Mouse (Mus musculus): ENCODE measurements around the gene Tbl1x. TPM values are rescaled to one million over a fixed set of nuclear protein-coding genes. Genes with fewer than 3 reads are reported as not detected.

Gene Tbl1x
- polyA plus RNA-seq, 1 experiment from 2014 or later, result 81.1 TPM

DNA sequence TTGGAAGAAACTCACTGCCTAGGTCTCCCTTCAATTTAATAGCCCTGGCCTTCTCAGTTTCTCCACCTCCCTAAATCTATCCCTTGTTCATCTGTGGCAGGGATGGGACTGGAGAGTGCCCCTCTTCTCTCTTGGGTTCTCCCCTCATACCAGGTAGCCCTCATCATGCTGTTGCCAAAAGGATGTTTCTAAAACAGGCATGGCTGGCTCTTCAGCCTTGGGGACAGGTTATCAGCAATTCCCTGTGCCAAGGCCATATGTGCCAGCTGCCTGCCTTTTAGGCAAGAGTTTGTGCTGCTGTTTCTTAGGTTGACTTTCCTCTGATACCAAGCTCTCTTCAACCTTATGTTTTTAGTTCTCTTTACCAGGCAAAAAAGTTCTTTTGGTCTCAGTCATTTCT lies 39.6 kb downstream of the Tbl1x start:
- Histone ChIP-seq H3K27ac (ENCODE audit: low read depth, low read length) (no peak overlapping the region), H3K4me2 (ENCODE audit: low read depth) (no peak overlapping the region), H3K4me1 (ENCODE audit: control insufficient read depth, insufficient read depth, low read length) (no peaks in the 10 kb centered on the region), H3K9ac (ENCODE audit: low read length) (no peak overlapping the region), H3K4me3 (ENCODE audit: low read depth, low read length) (no peak overlapping the region), H3K36me3 (ENCODE audit: control insufficient read depth, insufficient read depth, low read length) (no peaks in the 10 kb centered on the region), H3K27me3 (ENCODE audit: control insufficient read depth, insufficient read depth, low read length) (no peaks in the 10 kb centered on the region), H3K9me3 (ENCODE audit: control insufficient read depth, low read length) (no peaks in the 10 kb centered on the region)
- DNase-seq (ENCODE audit: low spot score) (no peak), ATAC-seq (ENCODE audit: insufficient read depth, low FRiP score, low TSS enrichment) (no peak)

DNA sequence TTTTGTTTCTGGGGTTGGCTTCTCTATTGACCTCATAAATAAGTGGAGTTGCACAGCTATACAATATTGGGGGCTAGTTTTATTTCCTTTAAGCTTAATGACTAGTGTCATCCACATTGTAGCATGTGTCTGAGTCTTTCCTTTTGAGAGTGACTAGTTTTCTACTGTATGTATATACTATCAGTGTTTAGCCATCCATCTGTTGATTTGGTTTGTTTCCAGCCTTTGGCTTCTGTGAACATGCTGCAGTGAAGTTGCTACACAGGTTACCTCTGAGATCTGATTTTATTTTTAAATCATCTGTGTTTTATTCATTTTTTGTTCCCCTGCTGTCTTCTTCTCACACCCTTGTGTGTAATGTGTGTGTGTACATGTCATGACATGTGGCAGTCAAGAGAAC lies 40.5 kb downstream of the Tbl1x start:
- no peaks in the 10 kb centered on the region for H3K4me1 ChIP-seq (ENCODE audit: control insufficient read depth, insufficient read depth, low read length)
- ATAC-seq (ENCODE audit: insufficient read depth, low FRiP score, low TSS enrichment) (no peak), DNase-seq (ENCODE audit: low spot score) (no peak)
- no peak overlapping the region for H3K4me3 ChIP-seq (ENCODE audit: low read depth, low read length)
- no peak overlapping the region for H3K27ac ChIP-seq (ENCODE audit: low read depth, low read length)
- H3K9me3 ChIP-seq (ENCODE audit: control insufficient read depth, low read length), result no peaks in the 10 kb centered on the region
- H3K36me3 ChIP-seq (ENCODE audit: control insufficient read depth, insufficient read depth, low read length), result no peaks in the 10 kb centered on the region
- no peak overlapping the region for H3K9ac ChIP-seq (ENCODE audit: low read length)
- H3K4me2 ChIP-seq (ENCODE audit: low read depth), result no peak overlapping the region
- H3K27me3 ChIP-seq (ENCODE audit: control insufficient read depth, insufficient read depth, low read length), result no peaks in the 10 kb centered on the region

DNA sequence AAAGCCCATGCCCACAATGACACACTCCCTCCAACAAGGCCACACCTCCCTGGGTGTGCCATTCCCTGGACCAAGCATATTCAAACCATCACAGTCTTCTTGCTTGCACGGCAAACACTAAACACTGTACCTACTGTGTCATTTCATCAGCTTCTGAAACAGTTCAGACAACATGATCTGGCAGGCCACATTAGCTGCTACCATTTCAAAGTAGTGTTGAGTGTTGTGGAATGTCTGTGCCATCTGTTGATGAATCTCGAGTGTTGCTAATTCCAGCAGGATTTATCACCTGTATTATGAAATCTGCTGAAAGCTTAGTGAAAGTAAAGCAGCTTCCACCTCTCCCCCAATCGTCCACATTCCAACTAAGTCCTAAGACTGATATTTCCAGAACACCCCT lies 41.3 kb downstream of the Tbl1x start:
- DNase-seq (ENCODE audit: low spot score) (no peak), ATAC-seq (ENCODE audit: insufficient read depth, low FRiP score, low TSS enrichment) (no peak)
- Histone ChIP-seq H3K9ac (ENCODE audit: low read length) (no peak overlapping the region), H3K4me3 (ENCODE audit: low read depth, low read length) (no peak overlapping the region), H3K36me3 (ENCODE audit: control insufficient read depth, insufficient read depth, low read length) (no peaks in the 10 kb centered on the region), H3K27me3 (ENCODE audit: control insufficient read depth, insufficient read depth, low read length) (no peaks in the 10 kb centered on the region), H3K9me3 (ENCODE audit: control insufficient read depth, low read length) (no peaks in the 10 kb centered on the region), H3K4me1 (ENCODE audit: control insufficient read depth, insufficient read depth, low read length) (no peaks in the 10 kb centered on the region), H3K27ac (ENCODE audit: low read depth, low read length) (no peak overlapping the region), H3K4me2 (ENCODE audit: low read depth) (no peak overlapping the region)
- 76% methylated on average over 3 of the region's 3 CpGs for WGBS

DNA sequence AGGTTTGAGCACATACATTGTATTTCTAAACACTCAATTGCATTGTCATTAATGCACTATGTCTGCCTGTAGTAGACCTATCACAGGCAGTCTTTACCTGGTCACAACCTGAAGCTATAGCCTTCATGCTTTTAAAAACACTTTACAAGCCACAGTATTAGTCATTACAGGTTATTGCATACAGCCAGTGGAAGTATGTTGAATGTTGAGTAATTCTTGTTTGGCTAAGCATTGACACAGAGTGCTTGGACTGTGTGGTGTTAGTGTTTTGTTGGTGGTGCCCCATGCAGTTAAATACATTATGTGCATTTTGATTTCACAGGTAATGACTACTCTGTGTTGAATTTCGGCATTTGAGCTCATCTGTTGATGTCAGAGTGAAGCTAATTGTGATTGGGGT lies 45.2 kb downstream of the Tbl1x start:
- no peak for DNase-seq (ENCODE audit: low spot score)
- no peak overlapping the region for H3K4me3 ChIP-seq (ENCODE audit: low read depth, low read length)
- no peaks in the 10 kb centered on the region for H3K36me3 ChIP-seq (ENCODE audit: control insufficient read depth, insufficient read depth, low read length)
- 56% methylated on average over 1 of the region's 1 CpGs for WGBS
- H3K27me3 ChIP-seq (ENCODE audit: control insufficient read depth, insufficient read depth, low read length), result no peaks in the 10 kb centered on the region
- H3K9ac ChIP-seq (ENCODE audit: low read length), result no peak overlapping the region
- H3K4me1 ChIP-seq (ENCODE audit: control insufficient read depth, insufficient read depth, low read length), result no peaks in the 10 kb centered on the region
- no peak for ATAC-seq (ENCODE audit: insufficient read depth, low FRiP score, low TSS enrichment)
- no peaks in the 10 kb centered on the region for H3K9me3 ChIP-seq (ENCODE audit: control insufficient read depth, low read length)
- no peak overlapping the region for H3K4me2 ChIP-seq (ENCODE audit: low read depth)
- H3K27ac ChIP-seq (ENCODE audit: low read depth, low read length), result no peak overlapping the region

GRCm38 (mm10) chrX:77559199-77559881 lies 48.5 kb downstream of the Tbl1x start:
- ATAC-seq (ENCODE audit: insufficient read depth, low FRiP score, low TSS enrichment), result no peak
- no peaks in the 10 kb centered on the region for H3K9me3 ChIP-seq (ENCODE audit: control insufficient read depth, low read length)
- H3K27me3 ChIP-seq (ENCODE audit: control insufficient read depth, insufficient read depth, low read length), result no peaks in the 10 kb centered on the region
- no peaks in the 10 kb centered on the region for H3K4me1 ChIP-seq (ENCODE audit: control insufficient read depth, insufficient read depth, low read length)
- H3K36me3 ChIP-seq (ENCODE audit: control insufficient read depth, insufficient read depth, low read length), result no peaks in the 10 kb centered on the region
- H3K27ac ChIP-seq (ENCODE audit: low read depth, low read length), result no peak overlapping the region
- no peak overlapping the region for H3K4me3 ChIP-seq (ENCODE audit: low read depth, low read length)
- no peak overlapping the region for H3K4me2 ChIP-seq (ENCODE audit: low read depth)
- no peak overlapping the region for H3K9ac ChIP-seq (ENCODE audit: low read length)
- no peak for DNase-seq (ENCODE audit: low spot score)

- H3K27me3 ChIP-seq (ENCODE audit: control insufficient read depth, insufficient read depth, low read length), result no peaks in the 10 kb centered on the region
- no peaks in the 10 kb centered on the region for H3K4me1 ChIP-seq (ENCODE audit: control insufficient read depth, insufficient read depth, low read length)
- DNase-seq (ENCODE audit: low spot score), result no peak
- ATAC-seq (ENCODE audit: insufficient read depth, low FRiP score, low TSS enrichment), result no peak
- no peaks in the 10 kb centered on the region for H3K36me3 ChIP-seq (ENCODE audit: control insufficient read depth, insufficient read depth, low read length)
- H3K4me3 ChIP-seq (ENCODE audit: low read depth, low read length), result no peak overlapping the region
- WGBS, result 92% methylated on average over 2 of the region's 2 CpGs
- H3K27ac ChIP-seq (ENCODE audit: low read depth, low read length), result no peak overlapping the region
- no peaks in the 10 kb centered on the region for H3K9me3 ChIP-seq (ENCODE audit: control insufficient read depth, low read length)
- H3K4me2 ChIP-seq (ENCODE audit: low read depth), result no peak overlapping the region
- no peak overlapping the region for H3K9ac ChIP-seq (ENCODE audit: low read length)
Observed at GRCm38 (mm10) chrX:77563616-77564015, 52.8 kb downstream of the Tbl1x start.

DNA sequence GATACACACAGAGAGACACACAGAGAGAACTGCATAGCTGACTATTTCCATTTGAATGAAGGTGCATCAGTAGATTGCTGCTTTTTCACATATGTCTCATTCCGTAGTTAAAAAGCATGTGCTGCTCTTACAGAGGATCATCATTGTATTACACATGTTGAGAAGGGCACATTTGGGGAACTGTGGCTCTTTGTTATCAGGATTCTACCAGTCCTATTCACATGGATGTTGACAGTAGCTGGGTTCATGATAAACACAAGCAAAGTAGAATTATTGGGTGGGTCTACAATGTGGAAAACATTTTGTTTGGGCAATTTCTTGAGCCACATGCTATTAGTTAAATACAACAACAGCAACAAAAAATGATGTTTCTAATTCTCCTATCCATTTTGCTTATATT lies 55.9 kb downstream of the Tbl1x start:
- H3K27ac ChIP-seq (ENCODE audit: low read depth, low read length), result no peak overlapping the region
- DNase-seq (ENCODE audit: low spot score) (no peak), ATAC-seq (ENCODE audit: insufficient read depth, low FRiP score, low TSS enrichment) (no peak)
- H3K9me3 ChIP-seq (ENCODE audit: control insufficient read depth, low read length), result no peaks in the 10 kb centered on the region
- no peaks in the 10 kb centered on the region for H3K4me1 ChIP-seq (ENCODE audit: control insufficient read depth, insufficient read depth, low read length)
- no peak overlapping the region for H3K4me2 ChIP-seq (ENCODE audit: low read depth)
- no peak overlapping the region for H3K9ac ChIP-seq (ENCODE audit: low read length)
- no peaks in the 10 kb centered on the region for H3K27me3 ChIP-seq (ENCODE audit: control insufficient read depth, insufficient read depth, low read length)
- H3K36me3 ChIP-seq (ENCODE audit: control insufficient read depth, insufficient read depth, low read length), result no peaks in the 10 kb centered on the region
- WGBS, result 89% methylated on average over 1 of the region's 1 CpGs
- no peak overlapping the region for H3K4me3 ChIP-seq (ENCODE audit: low read depth, low read length)

DNA sequence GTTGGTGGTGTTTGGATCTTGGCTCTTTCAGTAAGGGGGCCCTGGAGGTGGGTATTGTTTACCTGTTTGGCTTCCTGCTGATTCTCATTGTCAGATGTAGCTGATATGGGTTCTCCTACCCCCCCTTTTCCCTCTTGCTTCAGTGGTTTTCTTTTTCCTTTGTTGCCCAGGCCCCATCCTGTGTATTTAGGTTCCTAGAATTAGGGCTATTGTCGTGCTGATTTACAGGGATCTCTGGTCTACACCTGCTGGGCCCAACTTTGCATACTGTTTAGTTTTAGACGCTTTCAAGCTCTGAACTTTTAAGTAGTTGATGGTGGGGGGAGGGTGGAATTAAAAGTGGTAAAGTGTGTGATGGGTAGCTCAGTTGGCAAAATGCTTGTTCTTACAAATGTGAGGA lies 57.2 kb downstream of the Tbl1x start:
- Histone ChIP-seq H3K27me3 (ENCODE audit: control insufficient read depth, insufficient read depth, low read length) (no peaks in the 10 kb centered on the region), H3K9me3 (ENCODE audit: control insufficient read depth, low read length) (no peaks in the 10 kb centered on the region), H3K27ac (ENCODE audit: low read depth, low read length) (no peak overlapping the region), H3K4me3 (ENCODE audit: low read depth, low read length) (no peak overlapping the region), H3K4me1 (ENCODE audit: control insufficient read depth, insufficient read depth, low read length) (no peaks in the 10 kb centered on the region), H3K9ac (ENCODE audit: low read length) (no peak overlapping the region), H3K4me2 (ENCODE audit: low read depth) (no peak overlapping the region), H3K36me3 (ENCODE audit: control insufficient read depth, insufficient read depth, low read length) (no peaks in the 10 kb centered on the region)
- DNase-seq (ENCODE audit: low spot score) (no peak), ATAC-seq (ENCODE audit: insufficient read depth, low FRiP score, low TSS enrichment) (no peak)
- 22% methylated on average over 2 of the region's 2 CpGs for WGBS

GRCm38 (mm10) chrX:77573743-77574142 lies 62.9 kb downstream of the Tbl1x start:
- H3K4me3 ChIP-seq (ENCODE audit: low read depth, low read length), result no peak overlapping the region
- H3K4me1 ChIP-seq (ENCODE audit: control insufficient read depth, insufficient read depth, low read length), result no peaks in the 10 kb centered on the region
- no peaks in the 10 kb centered on the region for H3K27me3 ChIP-seq (ENCODE audit: control insufficient read depth, insufficient read depth, low read length)
- 79% methylated on average over 1 of the region's 1 CpGs for WGBS
- ATAC-seq (ENCODE audit: insufficient read depth, low FRiP score, low TSS enrichment), result no peak
- H3K4me2 ChIP-seq (ENCODE audit: low read depth), result no peak overlapping the region
- no peaks in the 10 kb centered on the region for H3K9me3 ChIP-seq (ENCODE audit: control insufficient read depth, low read length)
- H3K9ac ChIP-seq (ENCODE audit: low read length), result no peak overlapping the region
- no peaks in the 10 kb centered on the region for H3K36me3 ChIP-seq (ENCODE audit: control insufficient read depth, insufficient read depth, low read length)
- no peak for DNase-seq (ENCODE audit: low spot score)
- no peak overlapping the region for H3K27ac ChIP-seq (ENCODE audit: low read depth, low read length)
